Mouse (Mus musculus): Measurements from ENCODE around the gene Ctnnd2. TPM values are rescaled to one million over a fixed set of nuclear protein-coding genes. Genes with fewer than 3 reads are reported as not detected.

Gene Ctnnd2
- polyA plus RNA-seq, 1 experiment from 2014 or later, result 1.8 TPM

DNA sequence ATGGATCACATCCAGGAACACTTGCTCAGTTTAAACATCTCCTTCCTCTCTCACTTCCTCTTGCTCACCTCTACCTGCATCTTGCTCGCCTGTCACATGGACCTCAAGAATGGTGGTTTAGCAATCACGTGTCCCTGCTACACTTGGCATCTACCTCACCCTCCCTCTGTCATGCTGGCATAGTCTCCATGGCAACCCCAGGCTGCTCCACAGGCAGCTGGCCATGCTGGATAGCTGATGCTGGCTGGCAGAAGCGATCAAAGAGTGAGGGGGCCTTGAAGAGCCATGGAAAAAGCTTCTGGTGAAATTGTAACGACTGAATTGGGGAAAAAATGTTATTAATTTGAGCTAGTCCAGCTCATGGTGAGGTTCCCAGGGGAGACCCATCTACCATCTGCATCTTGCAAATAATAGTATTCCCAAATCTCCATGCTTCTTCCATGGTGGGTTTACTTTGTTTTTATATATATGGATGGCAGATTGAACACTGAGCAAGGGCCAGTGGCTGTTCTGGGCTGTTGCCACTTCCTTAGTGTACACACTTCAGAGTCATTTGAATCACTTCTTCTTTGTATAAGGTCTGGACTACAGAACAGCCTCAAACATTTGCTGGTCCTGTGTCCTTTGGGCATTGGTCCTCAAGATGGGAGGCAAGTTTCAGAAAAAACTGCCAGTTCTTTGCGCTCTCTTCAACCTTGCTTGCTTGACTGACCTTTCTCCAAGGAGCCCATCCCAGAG is 19.7 kb downstream of the Ctnnd2 start:
- H3K36me3 ChIP-seq, result no peaks in the 10 kb centered on the region
- ATAC-seq (ENCODE audit: insufficient number of reproducible peaks, low FRiP score, low TSS enrichment, low read depth), result no peak

DNA sequence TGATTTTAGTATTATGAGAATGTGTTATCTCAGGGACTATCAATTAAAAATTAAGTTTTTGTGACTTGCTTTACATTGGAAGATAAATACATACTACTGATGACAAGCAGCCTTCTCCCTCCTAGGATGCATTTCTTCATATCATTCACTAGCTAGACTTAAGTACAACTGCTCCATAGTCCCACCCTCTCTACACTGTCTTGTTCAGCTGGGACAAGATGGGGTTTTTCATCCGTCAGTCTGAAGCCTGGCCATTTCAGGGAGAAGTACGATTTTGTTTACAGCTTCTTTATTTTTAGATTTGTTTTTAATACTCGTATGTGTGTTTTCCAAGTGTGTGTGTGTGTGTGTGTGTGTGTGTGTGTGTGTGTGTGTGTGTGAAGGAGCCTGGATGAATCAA is 26.0 kb downstream of the Ctnnd2 start:
- Histone ChIP-seq H3K9ac (no peak overlapping the region), H3K27ac (no peak overlapping the region), H3K27me3 (no peaks in the 10 kb centered on the region), H3K4me2 (no peak overlapping the region), H3K9me3 (no peaks in the 10 kb centered on the region), H3K36me3 (no peaks in the 10 kb centered on the region), H3K4me1 (no peaks in the 10 kb centered on the region), H3K4me3 (no peak overlapping the region)
- ATAC-seq (ENCODE audit: insufficient number of reproducible peaks, low FRiP score, low TSS enrichment, low read depth), result no peak
- 76% methylated on average over 3 of the region's 3 CpGs for WGBS

More for the DNA sequence above, 19.7 kb downstream of the Ctnnd2 start:
- H3K4me2 ChIP-seq, result no peak overlapping the region
- H3K27ac ChIP-seq, result no peak overlapping the region
- no peaks in the 10 kb centered on the region for H3K9me3 ChIP-seq
- no peak overlapping the region for H3K9ac ChIP-seq
- no peaks in the 10 kb centered on the region for H3K4me1 ChIP-seq
- 66% methylated on average over 5 of the region's 5 CpGs for WGBS
- H3K27me3 ChIP-seq, result no peaks in the 10 kb centered on the region
- H3K4me3 ChIP-seq, result no peak overlapping the region

DNA sequence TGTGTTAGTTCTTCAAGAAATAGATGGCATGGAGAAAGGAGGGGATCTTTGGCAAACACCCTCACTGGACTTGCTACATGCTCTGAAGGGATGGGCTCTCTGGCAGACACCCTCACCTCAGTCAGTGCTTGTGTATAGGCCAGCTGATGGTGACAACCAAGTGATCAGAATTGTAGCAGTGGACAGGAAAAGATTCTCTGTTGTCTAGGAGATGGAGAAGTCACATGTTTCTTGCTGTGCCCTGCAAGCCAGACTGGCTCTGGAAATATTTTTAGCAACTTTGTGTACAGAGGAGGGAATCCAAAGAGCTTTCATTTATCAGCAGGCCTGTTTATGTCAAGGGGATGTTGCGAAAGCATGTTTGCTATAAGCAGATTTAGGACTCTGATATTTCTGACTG is 27.4 kb downstream of the Ctnnd2 start:
- WGBS, result 98% methylated on average over 1 of the region's 1 CpGs
- ATAC-seq (ENCODE audit: insufficient number of reproducible peaks, low FRiP score, low TSS enrichment, low read depth), result no peak

DNA sequence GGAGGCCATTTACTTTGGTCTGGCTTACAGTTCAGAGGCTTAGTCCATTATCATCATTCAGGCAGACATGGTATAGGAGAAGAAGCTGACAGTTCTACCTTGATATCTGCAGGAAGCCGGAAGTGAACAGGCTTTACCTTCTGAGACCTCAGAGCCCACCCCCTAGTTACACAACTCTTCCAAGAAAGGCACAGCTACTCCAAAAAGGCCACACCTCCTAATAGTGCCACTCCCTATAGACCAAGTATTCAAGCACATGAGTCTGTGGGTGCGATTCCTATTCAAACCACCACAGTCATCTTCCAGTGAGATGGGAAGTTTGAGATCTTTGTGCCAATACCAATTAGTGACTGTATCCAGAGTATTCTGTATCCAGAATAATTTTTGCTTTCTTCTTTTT is 28.8 kb downstream of the Ctnnd2 start:
- H3K27ac ChIP-seq, result no peak overlapping the region
- no peaks in the 10 kb centered on the region for H3K27me3 ChIP-seq
- ATAC-seq (ENCODE audit: insufficient number of reproducible peaks, low FRiP score, low TSS enrichment, low read depth), result no peak
- H3K4me2 ChIP-seq, result no peak overlapping the region
- H3K9ac ChIP-seq, result no peak overlapping the region
- H3K36me3 ChIP-seq, result no peaks in the 10 kb centered on the region
- no peaks in the 10 kb centered on the region for H3K4me1 ChIP-seq
- H3K9me3 ChIP-seq, result no peaks in the 10 kb centered on the region
- H3K4me3 ChIP-seq, result no peak overlapping the region
- 85% methylated on average over 2 of the region's 2 CpGs for WGBS

More for the DNA sequence above, 27.4 kb downstream of the Ctnnd2 start:
- Histone ChIP-seq H3K36me3 (no peaks in the 10 kb centered on the region), H3K4me1 (no peaks in the 10 kb centered on the region), H3K4me2 (no peak overlapping the region), H3K27me3 (no peaks in the 10 kb centered on the region), H3K27ac (no peak overlapping the region), H3K9ac (no peak overlapping the region), H3K4me3 (no peak overlapping the region), H3K9me3 (no peaks in the 10 kb centered on the region)

DNA sequence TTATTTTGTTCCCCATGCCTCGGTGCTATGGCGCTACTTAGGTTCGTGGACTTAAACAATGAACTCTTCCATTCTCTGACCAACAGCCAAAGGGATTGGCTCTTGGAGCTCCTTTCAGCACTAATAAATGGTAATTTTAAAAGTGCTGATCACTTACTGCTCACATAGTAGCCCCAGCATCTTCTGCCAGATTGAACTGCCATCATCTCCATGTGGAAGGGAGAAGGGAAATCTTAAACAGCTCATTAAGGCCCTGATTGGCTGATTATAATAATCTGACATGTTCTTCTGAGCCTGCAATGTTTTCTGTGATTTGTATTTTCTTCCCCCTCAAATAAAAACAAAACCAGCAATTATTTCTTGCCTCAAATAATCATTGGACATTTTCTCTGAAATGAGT is 29.2 kb downstream of the Ctnnd2 start:
- WGBS, result 94% methylated on average over 3 of the region's 3 CpGs
- Histone ChIP-seq H3K4me3 (no peak overlapping the region), H3K9me3 (no peaks in the 10 kb centered on the region), H3K27me3 (no peaks in the 10 kb centered on the region), H3K4me2 (no peak overlapping the region), H3K36me3 (no peaks in the 10 kb centered on the region), H3K4me1 (no peaks in the 10 kb centered on the region), H3K27ac (no peak overlapping the region), H3K9ac (no peak overlapping the region)
- no peak for ATAC-seq (ENCODE audit: insufficient number of reproducible peaks, low FRiP score, low TSS enrichment, low read depth)

DNA sequence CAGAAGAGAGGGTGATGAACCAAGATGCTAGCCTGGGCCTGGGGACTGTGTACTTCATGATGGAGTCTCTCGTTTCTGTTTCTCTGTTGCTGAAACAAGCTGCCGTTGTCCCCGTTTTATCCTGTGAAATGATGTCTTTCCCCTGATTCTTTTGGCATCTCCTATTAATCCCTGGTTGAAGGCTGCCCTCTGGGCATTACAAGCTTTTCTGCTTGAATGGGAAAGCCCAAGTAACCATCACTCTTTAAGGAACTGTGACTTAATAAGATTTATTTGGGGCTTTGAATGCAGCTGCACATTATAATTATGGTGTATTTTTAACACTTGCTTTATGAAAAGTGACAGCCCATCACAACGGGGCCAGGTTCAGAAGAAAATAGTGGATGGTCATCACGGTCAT is 40.4 kb downstream of the Ctnnd2 start:
- no peaks in the 10 kb centered on the region for H3K36me3 ChIP-seq
- no peak overlapping the region for H3K4me2 ChIP-seq
- no peak overlapping the region for H3K4me3 ChIP-seq
- H3K27me3 ChIP-seq, result no peaks in the 10 kb centered on the region
- ATAC-seq (ENCODE audit: insufficient number of reproducible peaks, low FRiP score, low TSS enrichment, low read depth), result no peak
- 57% methylated on average over 5 of the region's 5 CpGs for WGBS
- H3K9me3 ChIP-seq, result no peaks in the 10 kb centered on the region
- H3K4me1 ChIP-seq, result no peaks in the 10 kb centered on the region
- no peak overlapping the region for H3K9ac ChIP-seq
- H3K27ac ChIP-seq, result no peak overlapping the region

DNA sequence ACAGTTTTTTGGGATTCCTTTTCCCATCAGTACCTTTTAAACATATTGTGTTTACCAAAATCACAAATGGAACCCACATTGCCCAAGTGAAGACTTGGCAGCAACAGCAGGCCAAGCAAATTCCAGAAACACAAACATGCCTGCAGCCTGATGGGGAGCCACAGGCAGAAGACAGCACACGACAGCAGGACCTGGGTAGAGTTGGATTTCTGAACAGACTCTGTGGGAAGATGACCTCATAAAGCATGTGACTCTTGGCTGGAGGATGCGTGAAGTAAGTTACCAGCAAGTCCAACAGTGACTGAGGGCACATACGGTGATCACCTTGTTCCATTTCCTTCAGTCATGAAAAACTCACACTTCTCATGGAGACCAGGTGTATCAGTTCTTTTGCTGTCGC is 43.5 kb downstream of the Ctnnd2 start:
- Histone ChIP-seq H3K4me2 (no peak overlapping the region), H3K4me3 (no peak overlapping the region), H3K9ac (no peak overlapping the region), H3K9me3 (no peaks in the 10 kb centered on the region), H3K27me3 (no peaks in the 10 kb centered on the region), H3K36me3 (no peaks in the 10 kb centered on the region), H3K27ac (no peak overlapping the region), H3K4me1 (no peaks in the 10 kb centered on the region)
- ATAC-seq (ENCODE audit: insufficient number of reproducible peaks, low FRiP score, low TSS enrichment, low read depth), result no peak
- 83% methylated on average over 4 of the region's 4 CpGs for WGBS

DNA sequence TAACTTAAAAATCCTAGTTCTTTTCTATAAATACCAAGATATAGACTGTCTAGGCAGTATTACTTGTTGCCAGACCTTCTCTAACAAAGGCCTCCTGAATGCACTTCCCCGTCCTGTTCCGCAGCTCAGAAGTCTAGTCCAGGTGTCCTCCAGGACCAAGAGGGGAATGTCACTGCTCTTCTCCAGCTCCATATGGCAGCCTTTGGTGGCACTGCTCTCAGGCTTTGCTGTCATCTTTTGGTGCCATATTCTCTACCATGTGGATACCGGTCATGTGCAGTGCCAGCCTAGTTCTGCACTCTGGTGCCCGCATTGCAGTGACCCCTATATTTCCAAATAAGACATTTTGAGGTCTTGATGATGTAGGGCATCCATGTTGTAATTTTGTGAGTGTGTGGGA is 56.7 kb downstream of the Ctnnd2 start:
- Histone ChIP-seq H3K4me2 (no peak overlapping the region), H3K9me3 (no peaks in the 10 kb centered on the region), H3K4me3 (no peak overlapping the region), H3K4me1 (no peaks in the 10 kb centered on the region), H3K27ac (no peak overlapping the region), H3K9ac (no peak overlapping the region), H3K27me3 (no peaks in the 10 kb centered on the region), H3K36me3 (no peaks in the 10 kb centered on the region)
- ATAC-seq (ENCODE audit: insufficient number of reproducible peaks, low FRiP score, low TSS enrichment, low read depth), result no peak
- 90% methylated on average over 4 of the region's 4 CpGs for WGBS

DNA sequence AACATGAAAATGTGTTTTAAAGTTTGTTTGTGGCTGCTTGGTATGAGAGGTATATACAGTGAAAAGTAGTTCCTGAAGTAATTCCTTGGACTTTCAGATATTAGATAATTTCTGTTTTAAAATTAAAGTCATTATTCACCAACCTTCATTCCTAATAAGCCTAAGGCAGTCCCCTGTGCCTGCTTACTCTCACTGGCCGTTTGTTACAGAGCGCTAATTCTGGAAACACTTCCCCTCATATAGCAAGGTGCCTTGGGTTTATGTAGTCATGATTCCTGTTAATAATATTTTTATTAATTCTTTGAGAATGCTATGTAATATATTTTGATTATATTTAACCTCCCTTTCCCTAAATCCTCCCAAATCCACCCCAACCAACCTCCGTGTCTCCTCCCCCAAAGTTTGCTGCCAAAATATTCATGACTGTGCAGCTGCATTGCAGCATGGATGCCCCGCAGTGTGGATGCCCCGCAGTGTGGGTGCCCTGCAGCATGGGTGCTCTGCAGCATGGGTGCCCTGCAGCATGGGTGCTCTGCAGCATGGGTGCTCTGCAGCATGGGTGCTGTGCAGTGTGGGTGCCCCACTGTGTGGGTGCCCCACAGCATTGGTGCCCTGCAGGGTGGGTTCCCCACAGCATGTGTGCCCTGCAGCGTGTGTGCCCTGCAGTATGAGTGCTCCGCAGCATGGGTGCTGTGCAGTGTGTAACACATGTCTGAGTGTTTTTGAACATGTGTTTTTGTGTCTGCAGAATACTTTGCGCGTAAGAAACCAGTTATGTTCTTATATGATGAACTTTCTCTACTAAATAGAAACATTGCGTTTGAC is 63.0 kb downstream of the Ctnnd2 start:
- Histone ChIP-seq H3K4me1 (no peaks in the 10 kb centered on the region), H3K27me3 (no peaks in the 10 kb centered on the region), H3K4me3 (no peak overlapping the region), H3K36me3 (no peaks in the 10 kb centered on the region), H3K9ac (no peak overlapping the region), H3K4me2 (no peak overlapping the region), H3K9me3 (no peaks in the 10 kb centered on the region), H3K27ac (no peak overlapping the region)
- WGBS, result 83% methylated on average over 10 of the region's 10 CpGs
- ATAC-seq (ENCODE audit: insufficient number of reproducible peaks, low FRiP score, low TSS enrichment, low read depth), result no peak

DNA sequence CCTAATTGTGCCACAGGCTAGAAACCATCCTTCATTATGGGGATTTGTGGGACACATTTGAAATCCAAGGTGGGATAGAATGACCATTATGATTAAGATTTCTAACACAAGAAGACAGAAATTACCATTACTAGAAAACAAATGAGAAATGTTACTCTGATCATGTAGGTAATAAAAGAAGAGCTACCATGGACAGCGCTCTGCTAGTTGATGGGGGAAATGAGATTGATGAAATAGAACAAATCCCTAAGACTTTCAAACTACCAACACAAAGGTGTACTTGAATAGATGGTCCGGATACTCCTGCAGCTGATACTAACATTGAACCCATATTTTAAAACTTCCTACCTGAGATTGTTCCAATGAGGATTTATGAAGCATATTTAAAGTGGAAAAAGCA is 68.5 kb downstream of the Ctnnd2 start:
- WGBS, result 92% methylated on average over 2 of the region's 2 CpGs

DNA sequence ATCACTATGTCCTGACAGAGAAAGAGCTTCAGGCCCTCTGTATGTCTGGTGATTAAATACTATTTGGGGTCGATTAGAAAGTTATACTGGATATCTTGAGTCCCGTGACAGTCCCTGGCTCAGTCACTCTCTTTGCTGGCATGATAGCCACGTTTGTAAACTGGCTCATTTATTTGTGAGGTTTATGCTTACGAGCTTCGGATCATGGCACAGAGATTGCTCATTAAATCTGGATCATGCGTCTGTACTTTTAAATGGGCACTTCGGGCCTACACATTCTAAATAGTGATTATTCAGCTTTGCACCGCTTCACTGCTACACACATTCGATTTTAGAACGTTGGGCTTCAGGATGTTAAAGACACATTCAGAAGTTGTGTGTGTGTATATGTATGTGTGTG is 96.4 kb downstream of the Ctnnd2 start:
- no peak overlapping the region for H3K27ac ChIP-seq
- no peak overlapping the region for H3K4me3 ChIP-seq
- no peak overlapping the region for H3K4me2 ChIP-seq
- H3K9ac ChIP-seq, result no peak overlapping the region
- no peaks in the 10 kb centered on the region for H3K36me3 ChIP-seq
- no peak for ATAC-seq (ENCODE audit: insufficient number of reproducible peaks, low FRiP score, low TSS enrichment, low read depth)
- 79% methylated on average over 10 of the region's 10 CpGs for WGBS
- no peaks in the 10 kb centered on the region for H3K9me3 ChIP-seq
- no peaks in the 10 kb centered on the region for H3K4me1 ChIP-seq
- no peaks in the 10 kb centered on the region for H3K27me3 ChIP-seq

More for the DNA sequence above, 68.5 kb downstream of the Ctnnd2 start:
- Histone ChIP-seq H3K27ac (no peak overlapping the region), H3K9me3 (no peaks in the 10 kb centered on the region), H3K9ac (no peak overlapping the region), H3K4me3 (no peak overlapping the region), H3K4me1 (no peaks in the 10 kb centered on the region), H3K36me3 (no peaks in the 10 kb centered on the region), H3K4me2 (no peak overlapping the region), H3K27me3 (no peaks in the 10 kb centered on the region)
- ATAC-seq (ENCODE audit: insufficient number of reproducible peaks, low FRiP score, low TSS enrichment, low read depth), result no peak

DNA sequence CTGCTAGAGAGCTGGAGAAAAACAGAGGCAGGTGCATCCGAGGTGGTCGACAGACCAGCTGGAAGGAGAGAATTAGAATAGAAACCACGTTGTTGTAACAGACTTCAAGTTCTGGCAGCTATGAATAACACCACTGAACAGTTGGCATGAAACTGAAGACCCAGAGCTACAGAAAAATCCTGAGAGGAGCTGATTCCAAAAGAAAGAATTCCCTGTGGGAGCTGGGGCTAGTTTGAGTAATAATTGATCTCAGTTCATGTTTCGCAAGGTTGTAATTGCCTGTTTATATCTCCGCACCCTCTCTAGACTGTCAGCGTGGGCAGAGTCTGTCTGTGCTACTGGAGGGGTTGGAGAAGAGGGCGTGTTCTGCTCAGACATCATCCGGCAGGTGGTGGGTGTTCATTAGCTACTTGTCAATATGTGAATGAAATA is 98.8 kb downstream of the Ctnnd2 start:
- 69% methylated on average over 8 of the region's 8 CpGs for WGBS
- Histone ChIP-seq H3K27me3 (no peaks in the 10 kb centered on the region), H3K36me3 (no peaks in the 10 kb centered on the region), H3K4me1 (no peaks in the 10 kb centered on the region), H3K9me3 (no peaks in the 10 kb centered on the region), H3K4me2 (no peak overlapping the region), H3K4me3 (no peak overlapping the region), H3K27ac (no peak overlapping the region), H3K9ac (no peak overlapping the region)
- no peak for ATAC-seq (ENCODE audit: insufficient number of reproducible peaks, low FRiP score, low TSS enrichment, low read depth)

All from limb, embryonic 15.5 days (tissue).